Mouse (Mus musculus) adipocyte (in vitro differentiated cells): ENCODE measurements at regions not wholly inside any gene's neighbourhood (a gene's known extent, or its start where the extent isn't known, plus 50 kb on each side); places are given as distances from the start of the nearest gene placed in this dataset.

Source experiments
- DNase-seq: peaks from one replicate; pipeline ENCODE4 v3.0.0-alpha.2; 2016; ENCODE audit warnings: low spot score

GRCm38 (mm10) chr8:89169484-89169883 is 125.5 kb upstream of the Sall1 start:
- no peak for DNase-seq

GRCm38 (mm10) chr8:89167026-89167425 is 123.1 kb upstream of the Sall1 start:
- DNase-seq: no peak

GRCm38 (mm10) chr8:89156909-89157308 is 112.9 kb upstream of the Sall1 start:
- no peak for DNase-seq

- DNase-seq: no peak
These were observed 109.6 kb upstream of the Sall1 start for GRCm38 (mm10) chr8:89153605-89154004.

DNA sequence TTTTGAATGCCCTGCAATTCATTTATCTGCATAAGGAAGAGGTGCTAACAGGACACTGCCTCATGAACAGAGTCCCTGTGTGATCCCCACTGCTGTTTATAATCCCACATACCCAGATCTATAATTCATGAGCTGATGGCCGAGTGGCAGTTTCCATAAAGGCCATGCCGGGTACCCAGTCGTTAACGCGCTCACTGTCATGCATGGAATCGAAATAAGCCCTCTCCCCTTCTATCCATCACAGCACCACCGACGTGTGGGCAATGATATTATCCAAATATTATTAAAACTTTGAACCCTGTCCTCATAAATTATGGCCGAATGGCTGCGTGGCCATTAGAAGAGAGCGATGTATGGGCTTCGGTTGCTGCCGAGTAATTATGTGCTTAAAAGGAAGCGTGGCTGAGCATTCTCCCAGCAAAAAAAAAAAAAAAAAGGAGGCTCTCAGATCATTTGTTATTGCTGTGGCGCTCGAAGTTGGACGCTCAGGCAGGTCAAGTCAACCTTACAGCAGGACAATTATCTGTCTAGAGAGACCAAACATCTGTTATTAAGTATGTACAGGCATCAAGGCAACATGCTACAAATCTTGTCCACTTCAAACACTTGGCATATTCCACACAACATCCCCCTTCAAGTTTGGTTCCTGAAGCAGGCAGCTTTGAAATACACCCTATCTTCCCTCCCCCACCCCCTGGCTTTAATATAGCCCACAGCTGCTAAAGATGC is 109.1 kb upstream of the Sall1 start:
- no peak for DNase-seq

GRCm38 (mm10) chr8:89152331-89152730 is 108.4 kb upstream of the Sall1 start:
- no peak for DNase-seq

GRCm38 (mm10) chr8:89150952-89151351 is 107.0 kb upstream of the Sall1 start:
- no peak for DNase-seq

DNA sequence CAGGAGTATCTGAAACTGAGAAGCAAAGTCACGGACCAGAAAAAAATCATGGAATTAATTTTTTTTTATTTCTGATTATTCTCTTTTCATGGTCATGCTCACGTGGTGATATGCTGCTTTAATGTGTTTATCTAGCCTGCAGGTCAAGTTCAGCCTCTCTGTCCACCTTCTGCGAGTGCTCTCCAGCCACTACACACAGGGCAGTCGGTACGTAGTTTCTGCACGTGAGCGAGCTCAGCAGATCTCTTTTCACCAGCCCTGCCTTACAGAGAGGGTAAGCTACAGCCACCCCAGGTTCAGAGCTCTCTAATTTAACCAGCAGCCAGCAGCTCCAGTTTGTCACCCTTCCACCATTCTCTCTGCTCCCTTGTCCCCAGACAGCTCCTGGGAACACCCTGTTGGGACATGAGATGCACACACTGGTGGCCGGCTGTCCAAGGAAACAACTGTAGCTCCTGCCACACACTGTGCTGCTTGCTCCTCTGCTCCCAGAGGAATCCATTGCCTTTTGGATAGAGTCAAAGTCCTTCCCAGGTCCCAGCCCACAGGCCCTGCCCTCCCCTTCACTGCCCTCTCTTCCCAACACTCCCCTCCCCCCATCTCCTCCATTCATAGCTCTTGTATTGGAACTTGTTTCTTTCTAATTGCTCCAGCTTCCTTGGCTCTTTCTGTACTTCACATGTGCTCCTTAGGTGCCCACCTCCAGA is 97.7 kb upstream of the Sall1 start:
- DNase-seq: no peak

GRCm38 (mm10) chr8:89139876-89140275 is 95.9 kb upstream of the Sall1 start:
- DNase-seq: no peak

DNA sequence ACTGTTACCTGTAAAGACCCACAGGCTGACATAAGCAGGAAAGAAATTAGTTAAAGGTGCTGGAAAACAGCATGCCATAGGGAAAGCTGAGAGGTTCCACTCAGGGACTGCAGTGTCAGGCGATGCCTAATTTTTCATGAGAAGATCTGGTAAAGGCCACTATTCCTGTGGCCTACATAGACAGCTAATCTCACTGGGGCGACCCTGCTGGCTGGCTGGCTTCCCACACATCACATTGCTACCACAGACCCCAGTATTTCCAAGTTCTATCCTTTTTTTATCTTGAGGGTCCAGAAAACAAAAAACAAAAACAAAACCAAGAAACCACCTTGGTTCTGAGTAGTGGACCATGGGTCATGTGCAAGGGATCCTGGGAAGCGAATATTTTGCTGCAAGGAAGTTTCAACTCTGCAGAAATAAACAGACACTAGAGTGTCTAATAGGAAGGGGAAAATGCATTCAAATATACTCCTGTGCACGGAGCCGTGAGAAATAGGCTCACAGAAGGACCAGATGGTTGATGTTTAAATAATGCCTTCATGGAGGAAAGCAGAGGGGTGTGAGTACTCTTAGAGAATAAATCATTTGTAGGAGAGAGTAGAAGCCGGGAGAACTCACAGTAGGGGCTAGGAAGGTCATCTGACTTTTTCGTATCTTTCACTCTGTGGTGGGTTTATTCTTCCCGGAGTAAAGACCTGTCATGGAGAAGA is 94.6 kb upstream of the Sall1 start:
- DNase-seq: no peak

GRCm38 (mm10) chr8:89134581-89135484 is 90.9 kb upstream of the Sall1 start:
- no peak for DNase-seq

- DNase-seq: no peak
These were observed 90.1 kb upstream of the Sall1 start for GRCm38 (mm10) chr8:89134058-89134457.

DNA sequence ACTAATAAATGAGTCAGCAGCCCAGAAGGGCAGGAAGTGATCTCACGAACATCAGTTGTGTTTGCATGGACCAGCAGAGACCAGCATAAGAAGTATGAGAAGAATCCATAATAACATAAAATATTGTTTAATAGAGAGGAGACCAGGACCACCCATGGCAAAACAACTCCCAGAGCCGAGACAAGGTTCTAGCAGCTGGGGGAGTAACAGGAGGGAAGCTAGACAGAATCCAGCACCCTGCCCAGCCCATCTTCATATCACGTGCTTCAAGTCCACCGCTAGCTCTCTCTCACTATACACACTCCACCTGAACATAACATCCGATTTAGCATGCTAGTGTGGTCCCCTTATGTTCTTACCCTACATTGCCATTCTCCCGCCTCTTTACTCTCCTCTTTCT is 77.1 kb upstream of the Sall1 start:
- DNase-seq: no peak

GRCm38 (mm10) chr8:89107895-89108660 is 64.1 kb upstream of the Sall1 start:
- no peak for DNase-seq

GRCm38 (mm10) chr8:89106346-89106745 is 62.4 kb upstream of the Sall1 start:
- DNase-seq: no peak

DNA sequence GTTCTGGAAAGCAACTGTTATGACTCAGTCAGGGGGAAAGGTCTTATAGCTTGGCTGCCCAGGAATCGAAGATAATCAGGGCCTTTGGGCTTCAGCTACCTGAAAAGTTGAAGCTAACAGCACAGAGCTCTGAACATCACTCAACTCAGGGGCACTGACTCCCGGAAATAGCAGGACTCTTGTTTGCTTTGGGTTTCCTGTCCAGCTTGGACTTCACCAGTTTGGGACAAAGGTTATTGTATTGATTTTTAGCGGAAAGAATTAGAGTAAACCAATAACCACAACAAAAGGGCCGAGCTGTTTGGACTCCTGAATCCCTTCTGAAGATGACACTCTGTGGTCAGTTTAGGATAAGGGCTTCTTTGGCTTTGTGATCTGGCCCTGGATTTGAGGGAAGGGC is 53.4 kb upstream of the Sall1 start:
- no peak for DNase-seq
